Mouse (Mus musculus) MEL-GATA-1-ER (cell line): Measurements from ENCODE around the gene S100a7a.

Experiments
- DNase-seq: peaks from one replicate; pipeline ENCODE4 v3.0.0-alpha.2; 2012; ENCODE audit warnings: low read depth; ENCODE audit errors: extremely low read depth

Gene S100a7a

DNA sequence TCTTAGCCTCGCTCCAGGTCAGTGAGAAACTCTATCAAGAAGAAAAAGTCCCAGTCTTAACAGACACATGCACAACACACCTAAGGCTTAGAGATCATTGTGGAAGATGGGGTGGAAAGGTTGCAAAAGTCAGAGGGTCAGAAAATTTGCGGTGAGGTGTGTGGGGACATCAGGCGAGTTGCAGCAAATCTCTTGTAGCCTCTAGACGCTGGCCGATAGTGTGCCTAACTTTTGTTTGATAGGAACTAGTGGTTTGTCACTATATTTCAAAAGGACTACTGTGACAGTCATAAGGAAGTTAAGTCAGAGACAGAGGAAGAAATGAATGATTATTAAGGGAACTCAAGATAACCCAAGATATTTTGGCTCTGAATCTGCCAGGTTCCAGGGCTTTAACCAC, 26.5 kb upstream of the S100a7a start:
- no peak for DNase-seq

DNA sequence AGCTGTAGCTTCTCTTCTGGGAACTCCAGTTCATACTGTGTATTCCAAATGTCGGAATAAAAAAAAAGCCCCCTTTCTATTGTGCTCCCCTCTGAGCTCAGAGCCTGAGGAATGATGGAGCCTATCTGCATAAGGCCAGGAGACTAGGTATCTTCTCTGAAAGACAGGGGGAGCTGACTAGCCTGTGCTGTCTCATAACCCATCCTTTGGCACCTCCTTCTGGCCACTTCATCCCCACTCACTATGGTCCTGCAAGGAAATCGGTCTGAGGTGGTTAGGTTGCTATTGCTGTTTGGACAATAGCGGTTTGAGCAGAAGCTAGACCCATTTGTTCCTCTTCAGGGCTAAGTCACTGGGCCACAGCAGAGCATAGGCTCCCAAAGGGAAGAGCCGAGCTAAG, 26.0 kb upstream of the S100a7a start:
- no peak for DNase-seq

DNA sequence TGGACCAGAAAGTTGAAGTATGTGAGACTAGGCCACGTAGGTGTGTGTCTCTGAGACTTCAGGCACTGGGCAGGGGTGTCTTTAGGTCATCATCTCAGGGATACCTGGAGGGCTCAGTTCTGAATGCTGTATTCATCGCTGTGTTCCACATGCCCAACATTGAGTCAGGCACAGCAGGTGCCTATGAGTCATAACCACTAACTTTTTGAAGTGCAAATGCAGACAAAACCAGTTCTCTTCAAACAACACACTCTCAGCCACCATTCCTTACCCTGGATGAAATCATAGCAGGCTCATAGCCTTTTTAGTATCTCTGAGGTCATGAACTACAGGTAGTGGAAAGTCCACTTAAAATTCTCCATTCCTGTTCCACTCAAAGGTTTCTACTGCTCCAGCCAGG, 24.5 kb upstream of the S100a7a start:
- DNase-seq, result no peak

GRCm38 (mm10) chr3:90631984-90632383, 21.8 kb upstream of the S100a7a start:
- DNase-seq, result no peak

DNA sequence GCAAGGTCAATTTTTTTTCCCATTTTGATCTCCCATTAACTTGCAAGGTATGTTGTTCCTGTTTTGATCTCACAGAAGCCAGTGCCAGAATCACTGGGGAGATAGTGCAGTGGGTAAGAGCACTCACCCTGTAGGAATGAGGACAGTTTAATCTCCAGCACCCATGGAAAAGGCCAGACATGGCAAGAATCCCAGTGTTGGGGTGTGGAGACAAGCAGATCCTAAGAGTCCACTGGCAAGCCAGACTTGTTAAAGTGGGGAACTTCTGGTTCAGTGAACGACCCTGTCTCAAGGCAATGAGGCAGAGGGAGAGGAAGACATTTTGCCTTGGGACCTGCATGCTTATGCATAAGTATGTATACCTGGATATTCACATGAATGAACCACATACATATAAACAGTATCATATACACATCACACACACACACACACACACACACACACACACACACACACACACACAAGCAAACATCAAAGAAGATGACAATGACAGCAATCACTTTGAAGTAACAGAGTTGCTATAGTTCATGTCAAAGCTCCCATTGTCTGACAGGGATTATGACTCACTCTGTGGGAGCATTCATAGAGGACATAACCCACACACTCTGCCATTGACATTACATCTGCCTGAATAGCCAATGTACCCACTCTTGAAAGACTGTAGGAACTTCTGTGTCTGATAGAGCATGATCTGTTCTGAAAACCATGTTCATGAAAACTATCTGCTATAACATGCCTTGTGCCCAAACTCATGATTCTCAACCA, 15.1 kb upstream of the S100a7a start:
- no peak for DNase-seq

DNA sequence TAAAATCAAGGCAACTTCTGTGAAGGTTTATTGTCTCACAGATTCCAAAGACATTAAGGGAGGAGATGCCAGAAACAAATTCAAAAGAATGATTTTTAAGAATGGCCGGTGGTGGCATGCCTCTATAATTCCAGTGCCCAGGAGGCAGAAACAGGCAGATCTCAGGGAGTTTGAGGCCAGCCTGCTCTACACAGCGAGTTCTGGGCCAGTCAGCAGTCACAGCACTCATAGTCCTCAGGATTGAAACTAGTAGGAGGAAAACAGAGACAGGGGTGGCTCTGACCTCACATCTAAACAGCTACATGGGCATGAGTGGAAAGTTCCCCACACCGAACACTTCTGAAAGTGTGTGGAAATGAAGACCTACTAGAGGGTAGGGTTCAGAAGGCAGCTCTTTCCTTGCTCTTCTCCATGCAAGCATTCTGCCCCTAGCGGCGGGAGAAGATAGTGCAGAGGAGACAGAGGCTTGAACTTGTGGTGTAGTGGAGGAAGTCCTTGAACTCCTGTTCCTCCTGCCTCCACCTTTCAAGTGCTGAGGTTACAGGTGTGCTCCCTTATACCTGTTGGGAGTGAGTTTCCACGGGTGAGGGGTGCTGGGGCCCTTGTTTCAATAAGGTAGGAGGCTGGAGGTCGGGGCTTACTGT, 14.2 kb upstream of the S100a7a start:
- peak; percentile 47 for DNase-seq

DNA sequence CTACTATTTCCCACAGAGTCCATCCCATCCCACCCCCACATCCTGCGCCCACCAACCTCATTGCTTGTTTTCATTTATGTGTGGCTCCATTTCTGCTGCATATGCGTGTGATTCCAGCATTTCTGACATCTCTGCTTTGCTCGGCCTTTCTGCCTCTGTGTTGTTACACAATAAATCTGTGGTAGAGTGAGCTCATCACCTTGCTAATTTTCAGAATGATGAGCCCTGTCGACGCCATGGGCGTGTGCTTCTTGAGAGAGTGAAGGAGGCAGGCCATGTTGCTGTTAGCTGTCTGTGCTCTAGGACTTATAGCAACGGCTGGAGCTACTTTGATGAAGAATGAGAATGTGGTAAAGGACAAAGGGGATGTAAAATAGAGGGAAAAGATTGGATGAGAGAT, 12.8 kb upstream of the S100a7a start:
- no peak for DNase-seq

GRCm38 (mm10) chr3:90644220-90644619, 9.6 kb upstream of the S100a7a start:
- peak; percentile 29 for DNase-seq

- no peak for DNase-seq
Observed at GRCm38 (mm10) chr3:90647291-90647690, 6.5 kb upstream of the S100a7a start.

GRCm38 (mm10) chr3:90648981-90649380, 4.8 kb upstream of the S100a7a start:
- no peak for DNase-seq

- no peak for DNase-seq
Observed at GRCm38 (mm10) chr3:90649832-90650231, 4.0 kb upstream of the S100a7a start.

DNA sequence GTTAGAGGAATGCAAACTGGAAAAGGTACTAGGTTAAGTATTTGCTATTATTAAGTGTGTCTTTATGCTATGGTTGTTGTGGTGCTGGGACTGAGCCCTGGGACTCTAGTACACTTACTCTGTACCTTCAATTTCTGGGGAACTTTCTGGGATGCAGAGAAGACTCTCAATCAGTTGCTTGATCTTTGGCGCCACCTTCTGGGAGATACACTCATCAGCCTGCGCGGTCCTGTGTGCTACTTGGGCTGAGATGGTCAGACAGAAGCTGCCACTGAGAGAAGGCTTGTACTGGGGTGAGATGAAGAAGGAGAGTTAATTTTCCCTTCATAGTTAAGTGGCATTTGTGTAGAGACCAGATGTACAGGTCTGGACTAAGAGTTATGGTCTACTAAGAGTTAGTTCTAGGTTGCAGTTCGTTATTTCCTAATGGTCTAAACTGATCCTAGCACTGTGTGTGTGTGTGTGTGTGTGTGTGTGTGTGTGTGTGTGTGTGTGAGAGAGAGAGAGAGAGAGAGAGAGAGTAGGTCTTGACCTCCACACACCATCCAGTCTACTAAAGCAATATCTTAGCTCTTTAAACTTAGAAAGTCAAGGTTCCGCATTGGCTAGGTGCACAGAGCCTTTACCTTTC, 824 bp upstream of the S100a7a start:
- DNase-seq, result peak; percentile 38

GRCm38 (mm10) chr3:90657405-90657804, 3.6 kb downstream of the S100a7a start:
- DNase-seq, result no peak

GRCm38 (mm10) chr3:90659364-90660044, 5.7 kb downstream of the S100a7a start:
- DNase-seq, result no peak

GRCm38 (mm10) chr3:90664219-90664618, 10.4 kb downstream of the S100a7a start:
- DNase-seq, result no peak

DNA sequence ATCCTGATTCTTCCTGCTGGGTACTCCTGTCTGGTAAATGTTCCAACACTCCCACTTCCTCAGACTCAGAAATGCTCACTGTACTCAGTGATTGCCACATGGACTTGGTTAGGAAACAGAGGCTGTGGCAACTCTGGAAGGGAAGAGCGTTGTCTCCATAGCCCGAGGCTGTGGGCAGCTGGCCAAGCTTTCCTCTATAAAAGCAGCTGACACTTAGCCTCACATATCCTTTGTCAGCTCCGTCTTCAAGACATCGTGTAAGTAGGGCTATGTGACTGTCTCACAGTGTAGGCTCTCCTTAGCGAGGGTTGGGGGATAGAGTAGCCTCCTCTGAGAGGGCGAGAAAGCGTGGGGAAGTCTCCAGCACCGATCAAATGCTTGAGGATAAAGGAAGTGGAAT, 15.0 kb downstream of the S100a7a start, which contains the start of gene S100a8:
TSS of gene S100a8 (plus strand) at position 133 of the 400 bp plus-strand sequence.
- no peak for DNase-seq

DNA sequence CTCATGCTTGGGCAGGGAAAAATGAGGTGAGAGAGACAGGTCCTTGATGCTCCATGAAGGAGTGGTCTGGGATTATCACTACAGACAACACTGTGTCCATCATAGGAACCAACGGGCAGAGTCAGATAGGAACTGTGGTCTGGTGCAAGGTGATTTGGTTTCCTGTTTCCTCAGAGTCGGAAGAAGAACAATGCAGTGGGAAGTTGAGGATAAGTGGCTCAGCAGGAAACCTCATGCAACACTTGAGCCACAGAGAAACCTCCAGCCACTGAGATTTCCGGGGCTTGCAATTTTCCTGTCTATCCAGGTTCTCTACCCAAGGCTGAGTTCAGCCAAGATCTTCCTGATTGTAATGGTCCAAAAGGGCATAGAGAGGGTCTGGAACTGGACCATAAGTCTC, 24.8 kb downstream of the S100a7a start:
- no peak for DNase-seq

DNA sequence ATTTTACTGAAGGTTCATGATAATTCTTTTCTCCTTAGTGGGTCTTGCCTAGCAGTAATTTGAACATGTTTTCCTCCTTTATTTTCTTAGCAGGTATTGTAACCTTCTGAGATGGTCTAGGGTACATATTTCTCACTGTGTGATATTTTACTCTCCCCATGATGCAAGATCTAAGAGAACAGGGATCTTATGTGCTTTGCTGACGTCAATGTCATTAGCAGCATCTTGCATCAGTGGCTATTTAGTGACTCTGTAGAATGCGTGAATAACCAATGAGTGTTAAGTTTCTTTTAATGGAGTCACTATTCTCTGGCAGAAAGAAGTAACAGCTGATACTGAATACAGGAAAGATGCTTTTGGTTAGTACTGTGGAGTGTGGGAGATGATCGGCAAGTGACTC, 30.1 kb downstream of the S100a7a start:
- no peak for DNase-seq

DNA sequence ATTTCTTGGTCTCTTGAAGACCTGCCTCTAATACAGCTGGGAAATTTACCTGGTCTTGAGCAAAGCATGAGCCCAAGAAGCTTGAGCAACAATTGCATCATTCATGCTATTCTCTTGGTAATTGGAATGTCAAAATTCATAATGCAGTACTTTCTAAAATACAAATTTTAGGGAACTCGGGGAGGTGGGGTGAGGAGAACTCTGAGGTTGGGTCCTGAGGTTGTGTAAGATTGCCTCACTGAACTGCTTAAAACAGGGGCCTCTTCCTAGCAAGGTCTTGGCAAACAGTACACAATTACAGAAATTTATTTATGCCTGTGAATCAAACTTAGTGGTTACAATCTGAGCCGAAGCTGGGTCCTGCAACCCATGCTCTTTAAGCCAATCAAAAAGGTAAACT, 33.0 kb downstream of the S100a7a start:
- no peak for DNase-seq

DNA sequence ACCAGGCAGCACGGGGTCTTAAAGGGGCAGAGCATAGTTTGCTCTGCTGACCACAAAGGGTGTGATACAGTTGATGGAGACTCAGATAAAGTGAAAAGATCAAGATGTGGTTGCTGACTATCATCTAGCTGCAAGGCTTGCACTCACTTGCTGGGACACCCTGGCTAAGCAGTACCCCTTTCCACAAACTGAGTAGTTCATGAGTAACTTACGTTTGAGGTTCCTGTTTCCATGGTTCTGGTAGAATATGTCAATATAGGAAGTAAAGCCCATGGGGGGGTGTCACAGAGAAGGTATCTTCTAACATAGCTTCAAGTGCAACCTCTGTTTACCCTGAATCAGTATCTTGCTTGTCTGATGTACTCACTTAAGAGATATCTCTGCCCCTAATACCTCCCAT, 39.7 kb downstream of the S100a7a start:
- no peak for DNase-seq

DNA sequence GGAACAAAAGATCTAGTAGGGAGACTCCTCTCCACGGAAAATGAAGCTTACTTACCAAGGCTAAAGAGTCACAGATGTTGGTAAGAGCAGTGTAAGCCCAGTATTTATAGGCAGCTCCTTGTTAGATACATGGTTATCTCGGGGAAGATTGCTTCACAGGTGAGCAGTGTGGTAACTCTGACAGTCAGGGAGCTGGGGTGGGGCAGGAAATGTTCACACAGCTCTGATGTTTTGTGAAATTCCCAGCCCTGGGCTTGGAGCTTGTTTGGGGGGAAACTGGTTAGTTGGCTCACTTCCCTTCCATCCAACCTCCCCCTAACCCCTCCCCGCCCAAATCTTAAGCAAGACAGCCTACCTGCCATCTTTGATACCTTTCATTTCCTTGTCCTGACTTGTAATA, 41.8 kb downstream of the S100a7a start, which contains the start of gene S100a9:
TSS of gene S100a9 (minus strand) at position 109 of the 400 bp plus-strand sequence.
- no peak for DNase-seq

GRCm38 (mm10) chr3:90702244-90702643, 48.4 kb downstream of the S100a7a start:
- no peak for DNase-seq
